Mouse (Mus musculus) kidney, embryonic 14.5 days (tissue): ENCODE measurements around the gene Ccng1. TPM values are rescaled to one million over a fixed set of nuclear protein-coding genes. Genes with fewer than 3 reads are reported as not detected.

Experiments
- ATAC-seq: fragments of 200-750 bp; cut with Nextera tagmentation; 2 replicates; pipeline ENCODE4 v1.8.0; 2017; ENCODE audit warnings: moderate number of reproducible peaks, mild to moderate bottlenecking, moderate TSS enrichment, moderate library complexity; ENCODE audit not compliant: low FRiP score, low TSS enrichment
- H3K27ac ChIP-seq: fragments of 300-500 bp; sonication (generic); 2 replicates; pipeline ENCODE4 v1.5.1; 2014; ENCODE audit warnings: low read depth, mild to moderate bottlenecking, low read length, moderate library complexity, mixed read lengths
- H3K27me3 ChIP-seq: fragments of 300-500 bp; sonication (generic); 2 replicates; pipeline ENCODE4 v1.6.1; 2014; ENCODE audit warnings: mild to moderate bottlenecking, low read length; ENCODE audit not compliant: control insufficient read depth, insufficient read depth
- H3K36me3 ChIP-seq: fragments of 300-500 bp; sonication (generic); 2 replicates; pipeline ENCODE4 v1.6.1; 2014; ENCODE audit warnings: low read length, mixed read lengths; ENCODE audit not compliant: control insufficient read depth, insufficient read depth
- H3K4me1 ChIP-seq: fragments of 300-500 bp; sonication (generic); 2 replicates; pipeline ENCODE4 v1.6.1; 2014; ENCODE audit warnings: low read length, mixed read lengths; ENCODE audit not compliant: control insufficient read depth, insufficient read depth
- H3K4me2 ChIP-seq: fragments of 300-500 bp; sonication (generic); replicated peaks from 2 replicates; pipeline ENCODE4 v1.6.1; 2014; ENCODE audit warnings: low read depth, mild to moderate bottlenecking, low read length
- H3K4me3 ChIP-seq: fragments of 300-500 bp; sonication (generic); 2 replicates; pipeline ENCODE4 v1.5.1; 2014; ENCODE audit warnings: mild to moderate bottlenecking, low read length
- H3K9ac ChIP-seq: fragments of 300-500 bp; sonication (generic); 2 replicates; pipeline ENCODE4 v1.6.1; 2014; ENCODE audit warnings: low read depth, mild to moderate bottlenecking, low read length, moderate library complexity
- H3K9me3 ChIP-seq: fragments of 300-500 bp; sonication (generic); 2 replicates; pipeline ENCODE4 v1.6.1; 2016; ENCODE audit warnings: low read length; ENCODE audit not compliant: control insufficient read depth
- WGBS: fragments of 180-500 bp; shearing (Covaris S2); extraction: QIAGEN DNeasy Blood & Tissue Kit; methylation state at CpG from one replicate; pipeline ENCODE4 v1.1.7; 2014; 5-methylcytosine and 5-hydroxymethylcytosine counted together
- polyA plus RNA-seq: library from polyadenylated mRNA; unstranded; fragments of >200 nt; fragmentation: Nextera tagmentation; extraction: Ambion mirVana; gene quantifications from 2 replicates; pipeline ENCODE4 v1.2.1, GENCODE M21; 2014

Ccng1 gene
- 24.7 and 35.2 TPM in 2 replicates for polyA plus RNA-seq

- peaks cover 3% of the 10 kb centered on the region; the same call in 1 of the 2 replicates for H3K36me3 ChIP-seq
- peak within 1 kb of the TSS; percentile 82 for H3K4me2 ChIP-seq
- ATAC-seq: peak; percentile 100
- peak within 1 kb of the TSS; percentile 78 for H3K4me3 ChIP-seq
- H3K27ac ChIP-seq: no peak within 1 kb of the TSS; the same call in 1 of the 2 replicates
- peak within 1 kb of the TSS; percentile 82 for H3K9ac ChIP-seq
- no peaks in the 10 kb centered on the region for H3K27me3 ChIP-seq
- H3K9me3 ChIP-seq: no peaks in the 10 kb centered on the region
- H3K4me1 ChIP-seq: peaks cover 7% of the 10 kb centered on the region; the same call in 1 of the 2 replicates
- WGBS: 0% methylated on average over 19 of the region's 25 CpGs
Measured at GRCm38 (mm10) chr11:40755109-40755627, at the start of gene Ccng1. Gene Ccng1 (minus strand): TSS chr11:40755311.

- Histone ChIP-seq H3K27ac (no peak overlapping the region), H3K4me1 (no peaks in the 10 kb centered on the region), H3K36me3 (no peaks in the 10 kb centered on the region), H3K4me2 (no peak overlapping the region), H3K4me3 (no peak overlapping the region), H3K9me3 (no peaks in the 10 kb centered on the region), H3K9ac (no peak overlapping the region), H3K27me3 (no peaks in the 10 kb centered on the region)
- WGBS: 69% methylated on average over 5 of the region's 5 CpGs
- no peak for ATAC-seq
Measured at GRCm38 (mm10) chr11:40790307-40790706, 35.2 kb upstream of the Ccng1 start.

- WGBS: 79% methylated on average over 4 of the region's 4 CpGs
- no peak overlapping the region for H3K27ac ChIP-seq
Measured at GRCm38 (mm10) chr11:40789701-40790100, 34.6 kb upstream of the Ccng1 start.

DNA sequence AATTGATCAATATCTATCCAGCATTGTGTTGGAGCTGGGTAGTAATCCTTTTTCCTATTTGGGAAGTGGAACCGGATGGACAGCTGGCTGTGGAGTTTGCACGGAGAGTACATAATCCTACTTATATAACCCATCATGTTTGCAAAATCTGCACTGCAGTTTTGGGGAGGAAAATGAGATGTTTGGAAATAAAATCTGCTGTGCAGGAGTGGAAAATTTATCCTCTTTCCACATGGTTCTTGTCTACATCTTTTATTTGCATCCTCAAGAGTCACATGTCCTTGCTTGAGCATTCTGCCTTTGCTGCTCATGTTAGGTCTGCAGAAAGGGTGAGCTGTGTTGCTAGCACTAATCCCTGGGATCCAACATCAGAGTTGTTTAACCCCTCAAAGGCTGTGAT is 31.8 kb upstream of the Ccng1 start:
- 77% methylated on average over 2 of the region's 2 CpGs for WGBS
- ATAC-seq: no peak
- H3K4me2 ChIP-seq: no peak overlapping the region
- H3K27me3 ChIP-seq: no peaks in the 10 kb centered on the region
- no peaks in the 10 kb centered on the region for H3K9me3 ChIP-seq
- no peak overlapping the region for H3K27ac ChIP-seq
- no peaks in the 10 kb centered on the region for H3K4me1 ChIP-seq
- no peaks in the 10 kb centered on the region for H3K36me3 ChIP-seq
- no peak overlapping the region for H3K9ac ChIP-seq
- no peak overlapping the region for H3K4me3 ChIP-seq

More at GRCm38 (mm10) chr11:40789701-40790100, 34.6 kb upstream of the Ccng1 start:
- Histone ChIP-seq H3K27me3 (no peaks in the 10 kb centered on the region), H3K36me3 (no peaks in the 10 kb centered on the region), H3K9ac (no peak overlapping the region), H3K4me3 (no peak overlapping the region), H3K4me2 (no peak overlapping the region), H3K4me1 (no peaks in the 10 kb centered on the region), H3K9me3 (no peaks in the 10 kb centered on the region)
- no peak for ATAC-seq

DNA sequence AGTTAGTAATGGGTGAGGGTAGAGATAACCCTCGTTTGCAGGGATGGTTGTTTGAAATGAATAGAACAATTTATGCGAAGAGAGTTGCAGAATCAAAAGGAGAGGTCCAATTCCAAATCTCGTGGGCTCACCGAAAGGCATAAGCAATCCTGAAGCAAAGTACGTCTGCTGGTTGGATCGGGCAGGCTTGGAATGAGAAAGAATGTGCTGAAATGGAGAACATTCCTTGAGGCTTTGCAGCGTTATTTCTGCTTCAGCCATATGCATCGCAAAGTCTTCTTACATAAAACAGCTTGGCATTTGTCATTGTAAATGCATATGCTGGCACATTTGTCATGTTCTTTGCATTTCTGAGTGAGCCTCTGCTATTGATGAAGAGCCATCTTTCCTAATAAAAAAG is 29.2 kb upstream of the Ccng1 start:
- Histone ChIP-seq H3K9me3 (no peaks in the 10 kb centered on the region), H3K27ac (no peak overlapping the region), H3K4me3 (no peak overlapping the region), H3K9ac (no peak overlapping the region), H3K4me1 (no peaks in the 10 kb centered on the region), H3K27me3 (no peaks in the 10 kb centered on the region), H3K4me2 (no peak overlapping the region), H3K36me3 (no peaks in the 10 kb centered on the region)
- WGBS: 84% methylated on average over 8 of the region's 8 CpGs
- no peak for ATAC-seq

DNA sequence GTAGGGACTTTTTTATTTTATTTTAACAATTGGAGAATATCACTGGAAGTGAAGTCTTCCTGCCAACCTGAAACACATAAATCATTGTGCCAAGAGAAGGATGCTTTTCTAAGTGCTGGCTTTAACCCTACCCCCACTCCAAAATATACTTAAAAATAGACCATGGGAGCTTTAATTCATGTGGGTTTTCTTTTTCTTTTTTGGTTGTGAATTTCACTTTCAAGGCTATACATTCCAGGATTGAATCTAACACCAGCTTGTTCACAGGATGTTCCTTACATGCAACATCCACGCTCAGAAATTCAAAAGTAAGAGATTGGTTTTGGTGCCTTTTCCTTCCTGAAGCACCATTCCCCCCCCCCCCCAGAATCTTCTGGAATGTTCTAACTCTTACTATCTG is 28.2 kb upstream of the Ccng1 start:
- H3K27me3 ChIP-seq: no peaks in the 10 kb centered on the region
- no peak for ATAC-seq
- no peak overlapping the region for H3K4me2 ChIP-seq
- no peaks in the 10 kb centered on the region for H3K9me3 ChIP-seq
- H3K36me3 ChIP-seq: no peaks in the 10 kb centered on the region
- H3K4me3 ChIP-seq: no peak overlapping the region
- H3K27ac ChIP-seq: no peak overlapping the region
- no peaks in the 10 kb centered on the region for H3K4me1 ChIP-seq
- no peak overlapping the region for H3K9ac ChIP-seq
- WGBS: 93% methylated on average over 1 of the region's 1 CpGs

- Histone ChIP-seq H3K9me3 (no peaks in the 10 kb centered on the region), H3K4me3 (no peak overlapping the region), H3K27me3 (no peaks in the 10 kb centered on the region), H3K27ac (no peak overlapping the region), H3K4me1 (no peaks in the 10 kb centered on the region), H3K4me2 (no peak overlapping the region), H3K36me3 (no peaks in the 10 kb centered on the region), H3K9ac (no peak overlapping the region)
- no peak for ATAC-seq
- WGBS: 79% methylated on average over 2 of the region's 2 CpGs
Measured at GRCm38 (mm10) chr11:40781857-40782256, 26.7 kb upstream of the Ccng1 start.

GRCm38 (mm10) chr11:40775315-40776269 is 20.5 kb upstream of the Ccng1 start:
- Histone ChIP-seq H3K4me1 (no peaks in the 10 kb centered on the region), H3K9me3 (no peaks in the 10 kb centered on the region), H3K27me3 (no peaks in the 10 kb centered on the region), H3K27ac (no peak overlapping the region), H3K4me3 (no peak overlapping the region), H3K4me2 (no peak overlapping the region), H3K9ac (no peak overlapping the region), H3K36me3 (no peaks in the 10 kb centered on the region)
- ATAC-seq: no peak
- WGBS: 55% methylated on average over 12 of the region's 12 CpGs

DNA sequence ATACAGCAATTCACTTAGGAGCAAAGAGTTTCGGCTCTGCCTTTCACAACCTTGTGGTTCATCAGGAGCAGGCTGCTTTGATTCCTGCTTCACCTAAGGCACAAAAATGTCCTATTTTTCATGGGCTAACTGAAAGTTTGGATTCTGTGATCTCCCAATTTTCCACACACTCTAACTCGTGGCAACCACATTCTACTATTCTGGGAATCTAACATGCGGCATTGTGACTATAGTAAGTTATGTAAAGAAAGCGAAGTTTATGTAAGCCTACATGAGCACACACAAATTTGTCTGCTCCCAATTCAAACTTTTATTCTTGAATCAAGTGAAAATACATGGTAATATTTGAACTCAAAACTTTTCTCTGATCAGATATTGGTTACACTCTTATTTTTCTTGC is 9.6 kb upstream of the Ccng1 start:
- no peak overlapping the region for H3K9ac ChIP-seq
- no peaks in the 10 kb centered on the region for H3K9me3 ChIP-seq
- no peaks in the 10 kb centered on the region for H3K4me1 ChIP-seq
- no peaks in the 10 kb centered on the region for H3K27me3 ChIP-seq
- no peak overlapping the region for H3K27ac ChIP-seq
- no peaks in the 10 kb centered on the region for H3K36me3 ChIP-seq
- no peak overlapping the region for H3K4me2 ChIP-seq
- H3K4me3 ChIP-seq: no peak overlapping the region
- ATAC-seq: no peak
- 79% methylated on average over 4 of the region's 4 CpGs for WGBS
